In genomic region chr7:44852259-44853027, GRCm38 (mm10) we compare ENCODE assay signal across 1 mouse cellular context.
TF ChIP-seq lines count a peak whose summit lies in the region.

No protein-coding gene starts in this region.

TF ChIP-seq in myocyte, 11 proteins besides CTCF, POLR2A, EP300 and RAD21 (continued from another document):
- TF ChIP-seq POLR2AphosphoS2 (IDR thresholded peaks at IDR 0.05; ENCODE audit: insufficient read length, low read depth) (peak; percentile 35), MAX (IDR thresholded peaks at IDR 0.05; ENCODE audit: low read depth) (no peak)
